Mouse (Mus musculus) heart, adult 11 months (tissue): ENCODE results near the gene Gna14.

ENCODE experiments used
- DNase-seq: peaks from one replicate; pipeline ENCODE4 v3.0.0; 2022

Gene Gna14

DNA sequence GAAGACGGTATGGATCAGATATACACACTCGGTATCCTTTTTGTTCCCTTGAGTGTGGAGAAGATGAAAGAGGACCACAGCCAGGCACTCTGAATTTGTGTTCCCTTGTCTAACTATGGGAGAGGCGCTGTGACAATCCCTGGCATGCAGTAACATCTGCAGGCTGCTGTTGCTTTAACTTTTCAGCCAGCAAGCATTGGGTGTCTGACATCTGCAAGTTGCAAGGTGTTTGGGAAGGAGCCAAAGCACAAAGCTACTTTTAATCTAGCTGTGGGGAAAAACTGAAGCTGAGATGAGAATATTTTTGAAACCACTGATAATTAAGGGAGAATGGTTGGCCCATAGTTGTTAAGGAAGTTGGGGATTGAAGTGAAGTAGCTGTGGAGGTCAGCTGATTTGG lies 83.0 kb downstream of the Gna14 start:
- peak; percentile 93 for DNase-seq

GRCm38 (mm10) chr19:16520608-16521007 lies 85.0 kb downstream of the Gna14 start:
- no peak for DNase-seq

GRCm38 (mm10) chr19:16526302-16526880 lies 90.8 kb downstream of the Gna14 start:
- DNase-seq: peak; percentile 95

GRCm38 (mm10) chr19:16527031-16527430 lies 91.5 kb downstream of the Gna14 start:
- peak; percentile 91 for DNase-seq

GRCm38 (mm10) chr19:16528225-16528828 lies 92.8 kb downstream of the Gna14 start:
- DNase-seq: no peak

GRCm38 (mm10) chr19:16529293-16529920 lies 93.8 kb downstream of the Gna14 start:
- no peak for DNase-seq

DNA sequence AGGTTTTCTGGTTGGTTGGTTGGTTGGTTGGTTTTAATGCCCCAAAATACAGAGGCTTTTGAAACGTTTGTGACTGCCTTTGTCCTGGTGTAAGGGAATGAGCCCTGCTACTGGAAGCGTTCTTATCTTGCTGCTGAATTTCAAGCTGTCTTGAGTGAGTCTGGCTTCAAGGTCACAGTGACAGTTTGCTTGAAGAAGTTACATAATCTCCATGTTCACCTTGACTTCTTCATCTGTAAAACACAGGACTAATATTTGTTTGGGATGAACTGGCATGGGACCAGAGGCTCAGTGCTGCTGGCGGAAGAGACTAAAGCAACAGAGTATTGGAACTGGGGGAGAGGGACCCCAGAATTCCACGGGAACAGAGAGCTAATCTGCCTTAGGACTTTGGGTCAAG lies 94.4 kb downstream of the Gna14 start:
- no peak for DNase-seq

GRCm38 (mm10) chr19:16534311-16534710 lies 98.7 kb downstream of the Gna14 start:
- no peak for DNase-seq

DNA sequence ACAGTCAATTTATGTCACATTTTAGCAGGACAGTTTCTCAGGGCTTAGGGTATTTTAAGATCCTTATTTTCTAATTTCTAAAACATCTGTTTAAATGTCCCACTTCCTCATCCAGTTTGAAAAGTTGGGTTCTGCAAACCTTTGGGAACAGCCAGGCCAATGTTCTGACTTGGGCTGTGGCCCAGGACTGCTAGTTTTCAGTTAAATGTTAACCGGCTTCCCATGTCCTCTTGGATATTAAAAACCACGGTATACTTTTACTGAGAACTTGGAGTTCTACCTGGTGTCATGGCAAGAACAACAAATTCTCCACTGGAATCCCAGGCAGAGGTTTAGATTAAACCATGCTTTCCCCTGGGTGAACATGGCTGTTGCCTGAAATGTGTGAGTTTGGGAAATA lies 102.9 kb downstream of the Gna14 start:
- DNase-seq: no peak

DNA sequence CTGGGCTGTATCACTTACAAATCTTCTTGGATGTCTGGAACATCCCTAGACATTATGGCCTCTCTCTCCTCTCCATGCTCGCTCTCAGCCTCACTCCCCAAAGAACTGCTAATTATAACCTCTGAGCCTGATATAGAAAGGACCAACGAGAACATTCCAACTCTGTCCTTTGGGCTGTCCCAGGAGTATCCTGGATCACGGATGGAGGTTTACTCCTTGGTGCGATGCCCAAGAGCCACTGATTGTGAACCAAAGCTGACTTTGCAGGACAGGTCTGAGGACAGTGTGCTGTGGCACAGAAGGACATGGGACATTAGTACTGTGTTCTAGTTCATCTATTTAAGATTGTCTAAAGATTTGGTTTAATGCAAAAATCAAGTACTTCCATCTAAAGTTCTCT lies 108.1 kb downstream of the Gna14 start:
- DNase-seq: peak; percentile 77

GRCm38 (mm10) chr19:16556988-16557387 lies 121.4 kb downstream of the Gna14 start:
- DNase-seq: no peak

- peak; percentile 79 for DNase-seq
Observed at GRCm38 (mm10) chr19:16557971-16558370, 122.4 kb downstream of the Gna14 start.

GRCm38 (mm10) chr19:16558570-16558969 lies 123.0 kb downstream of the Gna14 start:
- no peak for DNase-seq

- peak; percentile 44 for DNase-seq
Observed at GRCm38 (mm10) chr19:16559243-16559896, 123.8 kb downstream of the Gna14 start.

DNA sequence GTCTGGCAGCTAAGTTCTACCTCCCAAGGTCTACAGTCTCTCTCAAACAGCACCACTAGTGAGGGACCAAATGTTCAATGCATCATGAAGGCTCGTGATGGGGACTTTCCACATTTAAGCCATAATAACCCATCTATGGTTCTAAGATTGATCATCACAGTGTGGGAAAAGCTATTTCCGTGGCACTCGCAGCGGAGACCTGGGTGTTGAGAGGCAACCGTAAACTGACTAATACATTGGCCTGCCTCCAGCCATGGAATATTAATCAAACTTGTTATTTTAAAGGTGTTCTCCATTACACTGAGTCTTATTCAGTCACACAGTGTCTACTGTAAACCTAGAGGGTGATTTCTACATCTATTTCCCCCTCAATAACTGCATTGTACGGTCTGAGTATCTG lies 127.1 kb downstream of the Gna14 start:
- DNase-seq: peak; percentile 63

DNA sequence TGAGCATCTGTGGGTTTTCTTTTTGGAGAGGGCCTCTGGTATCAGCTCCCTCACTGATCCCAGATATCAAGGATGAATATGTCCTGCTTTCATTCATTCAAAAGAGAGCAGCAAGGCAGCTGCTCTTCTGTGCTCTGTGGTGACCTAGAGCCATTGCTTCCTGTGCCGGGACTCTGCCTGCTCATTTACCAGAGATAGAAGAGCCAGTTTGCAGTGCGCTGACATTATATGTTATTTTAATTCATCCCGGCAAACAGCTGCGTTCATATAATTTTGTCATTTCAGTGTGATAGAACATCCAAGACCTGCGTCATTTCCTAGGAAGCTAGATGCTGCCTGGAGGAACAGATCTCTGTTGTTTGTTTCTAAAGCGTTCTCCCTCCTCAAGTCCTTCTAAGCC lies 141.2 kb downstream of the Gna14 start:
- DNase-seq: peak; percentile 74

- DNase-seq: peak; percentile 31
Observed at GRCm38 (mm10) chr19:16579656-16580260, 144.2 kb downstream of the Gna14 start.

- DNase-seq: peak; percentile 61
Observed at GRCm38 (mm10) chr19:16580501-16580900, 144.9 kb downstream of the Gna14 start.

DNA sequence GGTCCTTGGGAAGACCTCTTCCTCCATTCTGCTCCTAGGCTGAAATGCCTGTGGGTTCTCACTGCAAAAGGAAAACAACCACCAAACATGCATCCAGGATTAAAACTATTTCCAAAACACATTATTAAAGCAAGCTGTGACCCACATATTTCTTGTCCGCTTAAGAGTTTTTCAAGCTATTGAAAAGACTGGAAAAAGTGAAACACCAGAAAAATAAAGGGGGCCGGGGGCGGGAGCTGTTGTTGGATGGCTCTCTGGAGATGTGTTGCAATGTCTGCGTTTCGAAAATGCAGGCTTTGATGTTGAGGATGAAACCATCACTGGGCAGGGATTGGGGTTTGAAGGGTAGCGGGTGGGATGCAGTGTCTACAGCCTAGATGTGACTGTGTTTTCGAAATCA lies 149.0 kb downstream of the Gna14 start:
- no peak for DNase-seq

- DNase-seq: peak; percentile 37
Observed at GRCm38 (mm10) chr19:16585379-16585778, 149.8 kb downstream of the Gna14 start.

DNA sequence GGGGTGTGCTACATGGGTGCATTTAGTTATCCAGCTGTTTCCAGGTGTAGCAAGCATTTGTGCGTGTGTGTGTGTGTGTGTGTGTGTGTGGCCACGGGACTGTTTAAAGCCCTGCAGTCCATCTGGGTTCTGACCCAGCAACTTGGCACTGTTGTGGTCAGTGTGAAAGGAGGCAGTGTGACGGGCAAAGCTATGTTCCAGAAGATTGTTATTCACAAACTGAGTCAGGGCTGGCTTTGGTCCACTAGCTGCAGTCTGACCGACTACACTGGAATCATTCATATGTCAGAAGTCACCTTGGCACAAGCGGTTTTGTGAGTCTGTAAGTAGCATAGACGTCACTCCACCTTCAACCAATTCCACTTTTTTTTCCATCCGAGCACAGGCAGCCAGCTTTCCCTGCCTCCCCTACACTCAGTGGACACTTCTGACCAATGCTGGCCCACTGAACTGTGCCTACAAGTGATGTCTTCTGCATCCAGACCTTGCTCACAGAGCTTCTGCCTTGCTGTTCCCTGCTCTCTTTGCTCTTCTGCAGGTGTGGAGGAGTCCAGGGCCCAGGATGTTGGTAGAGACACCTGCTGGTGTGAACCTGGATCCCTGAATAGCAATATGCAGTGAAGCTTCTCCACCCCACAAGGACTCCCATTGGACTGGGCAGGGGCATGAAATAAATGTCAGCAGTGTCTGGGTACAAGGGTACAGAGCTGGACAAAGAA lies 157.9 kb downstream of the Gna14 start:
- DNase-seq: peak; percentile 91

DNA sequence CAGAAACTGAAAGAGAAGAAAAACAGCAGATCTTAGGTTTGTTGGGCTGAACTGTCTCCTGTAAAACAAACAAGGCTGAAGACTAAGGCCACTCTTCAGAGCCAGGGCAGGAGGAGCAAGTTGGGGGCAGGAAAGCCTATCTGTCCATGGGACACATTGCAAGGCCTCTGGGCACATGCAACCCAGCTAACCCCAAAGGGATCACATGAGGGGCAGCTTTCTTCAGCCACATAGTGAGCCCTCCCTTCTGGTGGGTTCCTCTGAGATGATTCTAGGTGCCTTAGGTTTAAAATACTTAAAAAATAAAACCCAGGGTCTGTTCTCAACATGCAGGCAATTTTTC lies 158.4 kb downstream of the Gna14 start:
- peak; percentile 67 for DNase-seq

DNA sequence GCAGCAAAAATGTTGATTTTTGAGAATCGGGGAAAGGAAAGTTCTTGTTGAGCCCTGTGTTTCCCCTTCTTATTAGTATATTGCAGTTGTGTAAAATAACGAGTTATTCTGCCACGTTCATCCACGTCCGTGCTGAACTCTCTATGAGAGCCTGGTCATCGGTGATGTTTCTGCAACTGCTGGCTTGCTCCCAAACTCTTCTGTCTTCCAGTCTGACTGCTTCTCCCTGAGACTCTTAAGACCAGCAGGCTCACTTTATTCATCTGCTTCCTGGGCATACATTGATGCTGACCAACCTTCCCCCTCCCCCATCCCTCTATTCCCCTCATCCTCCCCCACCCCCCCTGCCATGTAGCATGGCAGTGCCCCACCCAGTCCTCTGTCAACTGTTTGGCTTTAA lies 161.7 kb downstream of the Gna14 start:
- no peak for DNase-seq
